Mouse (Mus musculus) CH12.LX (cell line): Measurements from ENCODE around the gene Slc6a9. TPM values are rescaled to one million over a fixed set of nuclear protein-coding genes. Genes with fewer than 3 reads are reported as not detected.

ENCODE experiments used
- DNase-seq: peaks from one replicate; pipeline ENCODE4 v3.0.0-alpha.2; 2013; ENCODE audit errors: extremely low read depth
- H3K27ac ChIP-seq: 2 replicates; pipeline ENCODE4 v1.5.1; 2012; ENCODE audit warnings: low read depth, mild to moderate bottlenecking, control low read depth, moderate library complexity; ENCODE audit not compliant: insufficient read depth
- H3K27me3 ChIP-seq: replicated peaks from 2 replicates; pipeline ENCODE3; 2012; ENCODE audit warnings: inconsistent platforms
- H3K36me3 ChIP-seq, 2 experiments: replicated peaks in 1 of 2; 2 replicates each; pipeline versions ENCODE3 to v1.6.1; 2012; ENCODE audit warnings: inconsistent platforms in 1 of 2, low read length in 1 of 2, mild to moderate bottlenecking in 1 of 2, mixed read lengths in 1 of 2, moderate library complexity in 1 of 2; ENCODE audit not compliant: control insufficient read depth in 1 of 2, insufficient read depth in 1 of 2
- H3K4me1 ChIP-seq, 2 experiments: 2 replicates each; pipeline ENCODE4 v1.6.1; 2012; ENCODE audit warnings: inconsistent platforms in 1 of 2, moderate library complexity in 1 of 2; ENCODE audit not compliant: insufficient read depth in 2 of 2, control insufficient read depth in 1 of 2
- H3K4me2 ChIP-seq: 2 replicates; pipeline ENCODE4 v1.6.1; 2012; ENCODE audit warnings: low read depth, mild to moderate bottlenecking, control low read depth; ENCODE audit not compliant: poor library complexity, insufficient read depth, severe bottlenecking
- H3K4me3 ChIP-seq, 3 experiments: fragments of 150-350 bp in 1 of 3; sonication (generic) in 1 of 3; replicated peaks in 1 of 3; 2 replicates each; pipeline versions ENCODE3 to v1.5.1; 2011 to 2012; ENCODE audit warnings: low read depth in 2 of 3, low read length in 2 of 3, mild to moderate bottlenecking in 2 of 3, moderate library complexity in 2 of 3, control low read depth in 1 of 3, improper control_type of control experiment in 1 of 3, inconsistent platforms in 1 of 3, mixed read lengths in 1 of 3; ENCODE audit not compliant: poor library complexity in 1 of 3
- H3K79me2 ChIP-seq: replicated peaks from 2 replicates; pipeline ENCODE4 v1.6.1; 2012; ENCODE audit warnings: mild to moderate bottlenecking, moderate library complexity; ENCODE audit not compliant: control insufficient read depth, poor library complexity, insufficient read depth, severe bottlenecking; ENCODE audit errors: extremely low read depth
- H3K9ac ChIP-seq: 2 replicates; pipeline ENCODE4 v1.6.1; 2012; ENCODE audit warnings: low read depth, mild to moderate bottlenecking, control low read depth, moderate library complexity; ENCODE audit not compliant: insufficient read depth
- H3K9me3 ChIP-seq: replicated peaks from 2 replicates; pipeline ENCODE3; 2012; ENCODE audit warnings: low read length, inconsistent platforms, mixed read lengths
- BHLHE40 ChIP-seq: IDR thresholded peaks from 2 replicates; pipeline ENCODE4 v1.6.1; 2011; ENCODE audit warnings: mild to moderate bottlenecking, low read depth, low read length, improper control_type of control experiment
- CHD1 ChIP-seq: IDR thresholded peaks from 2 replicates; pipeline ENCODE4 v1.6.1; 2012; ENCODE audit warnings: low read depth, low read length, improper control_type of control experiment, inconsistent platforms
- ELF1 ChIP-seq: IDR thresholded peaks from 2 replicates; pipeline ENCODE4 v1.6.1; 2014; ENCODE audit warnings: low read depth, mild to moderate bottlenecking, inconsistent platforms, low read length, improper control_type of control experiment
- GABPA ChIP-seq: IDR thresholded peaks from 2 replicates; pipeline ENCODE4 v1.6.1; 2012; ENCODE audit warnings: low read depth, low read length, improper control_type of control experiment, inconsistent platforms; ENCODE audit not compliant: insufficient replicate concordance
- HCFC1 ChIP-seq: IDR thresholded peaks from 2 replicates; pipeline ENCODE4 v1.6.1; 2012; ENCODE audit warnings: low read depth, mild to moderate bottlenecking, inconsistent platforms, low read length, improper control_type of control experiment
- JUND ChIP-seq: conservative IDR thresholded peaks from 2 replicates; pipeline ENCODE4 v1.6.1; 2011; ENCODE audit warnings: low read depth, low read length, improper control_type of control experiment
- KAT2A ChIP-seq: IDR thresholded peaks from 2 replicates; pipeline ENCODE4 v1.6.1; 2012; ENCODE audit warnings: low read length, improper control_type of control experiment, inconsistent platforms; ENCODE audit not compliant: insufficient replicate concordance
- MAFK ChIP-seq: IDR thresholded peaks from 2 replicates; pipeline ENCODE4 v1.6.1; 2011; ENCODE audit warnings: low read length, improper control_type of control experiment; ENCODE audit not compliant: insufficient replicate concordance
- MAX ChIP-seq: IDR thresholded peaks from 2 replicates; pipeline ENCODE4 v1.6.1; 2011; ENCODE audit warnings: low read length, improper control_type of control experiment
- MAZ ChIP-seq: IDR thresholded peaks from 2 replicates; pipeline ENCODE4 v1.6.1; 2012; ENCODE audit warnings: low read depth, mild to moderate bottlenecking, inconsistent platforms, low read length, improper control_type of control experiment, moderate library complexity
- MEF2A ChIP-seq: IDR thresholded peaks from 2 replicates; pipeline ENCODE4 v1.6.1; 2014; ENCODE audit warnings: low read depth, mild to moderate bottlenecking, inconsistent platforms, low read length, improper control_type of control experiment, borderline replicate concordance
- MYC ChIP-seq: IDR thresholded peaks from 2 replicates; pipeline ENCODE4 v1.6.1; 2011; ENCODE audit warnings: low read depth, mild to moderate bottlenecking, improper control_type of control experiment, low read length
- POLR2A ChIP-seq: IDR thresholded peaks from 2 replicates; pipeline ENCODE4 v1.6.1; 2011; ENCODE audit warnings: low read depth, mild to moderate bottlenecking, improper control_type of control experiment, low read length
- RAD21 ChIP-seq: IDR thresholded peaks from 2 replicates; pipeline ENCODE4 v1.6.1; 2011; ENCODE audit warnings: low read depth, mild to moderate bottlenecking, low read length, improper control_type of control experiment, moderate library complexity
- RCOR1 ChIP-seq: conservative IDR thresholded peaks from 2 replicates; pipeline ENCODE4 v1.6.1; 2012; ENCODE audit warnings: low read depth, mild to moderate bottlenecking, inconsistent platforms, low read length, improper control_type of control experiment
- USF2 ChIP-seq: conservative IDR thresholded peaks from 2 replicates; pipeline ENCODE4 v1.6.1; 2011; ENCODE audit warnings: low read depth, low read length, improper control_type of control experiment
- ZC3H11A ChIP-seq: IDR thresholded peaks from 2 replicates; pipeline ENCODE4 v1.6.1; 2012; ENCODE audit warnings: low read depth, mild to moderate bottlenecking, inconsistent platforms, low read length, improper control_type of control experiment
- ZKSCAN1 ChIP-seq: IDR thresholded peaks from 2 replicates; pipeline ENCODE4 v1.6.1; 2012; ENCODE audit warnings: low read depth, inconsistent platforms, low read length, improper control_type of control experiment, borderline replicate concordance
- ZMIZ1 ChIP-seq: IDR thresholded peaks from 2 replicates; pipeline ENCODE4 v1.6.1; 2012; ENCODE audit warnings: low read depth, mild to moderate bottlenecking, inconsistent platforms, low read length, improper control_type of control experiment
- dilution Hi-C: fragments of 300-500 bp; cut with MboI; formaldehyde crosslinking; loops from 2 replicates; pipeline ENCODE4 v1.14.3; 2020; ENCODE audit warnings: low sequenced_read_pairs; ENCODE audit not compliant: extremely low pct_unique_long_range_greater_than_20kb, extremely low pct_ligation_motif_present
- in situ Hi-C: fragments of 300-500 bp; cut with MboI; formaldehyde crosslinking; loops from 3 replicates; pipeline ENCODE4 v1.14.3; 2019; ENCODE audit warnings: low sequenced_read_pairs, low pct_ligation_motif_present, low pct_unique_long_range_greater_than_20kb, mixed read lengths
- polyA plus RNA-seq: library from polyadenylated mRNA; unstranded; fragments of >175 nt; gene quantifications from 2 replicates; pipeline ENCODE4 v1.2.1, GENCODE M21; 2012; ENCODE audit warnings: low read depth; ENCODE audit not compliant: insufficient read length
- total RNA-seq, 2 experiments: library from RNA; depleted of rRNA; stranded (reverse); fragments of 300-350 nt in 1 of 2; fragments of >200 nt in 1 of 2; gene quantifications; 2 replicates each; pipeline ENCODE4 v1.2.3; 2012 to 2014

Gene Slc6a9
- total and polyA plus RNA-seq, 3 experiments: 4.0 to 15.6 (median 9.1) TPM

DNA sequence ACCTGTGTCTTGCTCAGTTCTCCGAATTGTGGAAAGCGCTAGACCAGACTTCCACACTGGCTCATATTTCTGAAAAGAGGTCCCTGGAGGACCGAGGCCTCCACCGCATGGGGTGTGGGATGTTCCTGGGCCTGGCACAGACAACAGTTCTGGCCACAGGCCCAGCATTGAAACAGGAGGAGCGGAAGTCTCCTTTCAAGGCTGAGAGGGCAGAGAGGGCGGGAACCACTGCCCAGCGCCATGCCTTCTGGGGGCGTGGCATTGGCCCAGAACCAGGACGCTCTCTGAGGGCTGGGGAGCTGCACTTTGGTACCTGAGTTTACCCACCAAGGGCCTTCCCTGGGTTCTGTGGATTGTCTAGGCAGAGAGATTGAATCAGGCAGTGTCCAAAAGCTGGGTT is 31.8 kb downstream of the Slc6a9 start:
- H3K4me3 ChIP-seq: no peak overlapping the region
- peaks cover 55 to 93% of the 10 kb centered on the region in 2 experiments for H3K36me3 ChIP-seq
- H3K27ac ChIP-seq: no peak overlapping the region
- no peaks in the 10 kb centered on the region for H3K79me2 ChIP-seq
- dilution Hi-C loops (no loop called here), in situ Hi-C loops (no loop called here)
- TF ChIP-seq BHLHE40 (no peak), MAFK (no peak), GABPA (no peak), MEF2A (no peak), HCFC1 (no peak), USF2 (no peak), POLR2A (no peak), MAX (no peak)
- no peaks in the 10 kb centered on the region for H3K9me3 ChIP-seq
- no peak overlapping the region for H3K9ac ChIP-seq
- DNase-seq: no peak
- no peaks in the 10 kb centered on the region for H3K27me3 ChIP-seq
- H3K4me1 ChIP-seq: peaks cover 13 to 19% of the 10 kb centered on the region in 2 experiments
- H3K4me2 ChIP-seq: no peak overlapping the region

DNA sequence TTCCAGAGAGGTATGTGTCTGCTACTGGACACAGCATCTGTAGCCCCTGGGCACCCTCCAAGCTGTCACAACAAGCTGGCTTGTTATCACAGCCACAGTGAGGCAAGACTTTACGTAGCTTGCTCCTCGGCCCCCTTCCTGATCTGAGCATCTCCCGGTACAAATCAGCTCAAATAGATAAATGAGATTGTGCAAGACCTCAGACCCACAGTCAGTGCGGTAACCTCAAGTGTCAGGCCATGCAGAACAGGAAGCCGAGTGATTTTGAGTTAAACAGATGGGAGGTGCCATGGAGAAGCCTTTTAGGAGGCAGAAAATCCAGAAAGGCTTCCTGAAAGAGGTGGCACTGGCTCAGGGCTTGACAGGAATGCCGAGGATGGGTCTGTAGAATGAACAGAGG is 32.7 kb downstream of the Slc6a9 start:
- TF ChIP-seq ZMIZ1 (no peak), JUND (no peak), KAT2A (no peak), ZC3H11A (no peak), MEF2A (no peak), MAZ (no peak), MAFK (no peak), RCOR1 (no peak), USF2 (no peak), CHD1 (no peak), ELF1 (no peak), MYC (no peak), GABPA (no peak), ZKSCAN1 (no peak), RAD21 (no peak)
- DNase-seq: no peak
- Histone ChIP-seq H3K4me3 (no peak overlapping the region), H3K27ac (no peak overlapping the region), H3K36me3 (peaks cover 52 to 92% of the 10 kb centered on the region in 2 experiments), H3K27me3 (no peaks in the 10 kb centered on the region), H3K4me2 (no peak overlapping the region), H3K79me2 (no peaks in the 10 kb centered on the region), H3K4me1 (peaks cover 4 to 10% of the 10 kb centered on the region in 2 experiments), H3K9me3 (no peaks in the 10 kb centered on the region), H3K9ac (no peak overlapping the region)
- dilution Hi-C loops (no loop called here), in situ Hi-C loops (no loop called here)
